8 mouse cellular contexts compared by ENCODE assay signal in genomic region chr3:95870976-95871375, GRCm38 (mm10). TPM values are rescaled to one million over a fixed set of nuclear protein-coding genes. Genes with fewer than 3 reads are reported as not detected.
A peak's percentile ranks its signal among the peaks of the same experiment; 100 is the strongest.
DNase-seq lines count a peak whose midpoint lies in the region; ATAC-seq and TF ChIP-seq lines count a peak whose summit lies in the region.

No protein-coding gene starts in this region.

- no peak for TF ChIP-seq POLR2A in olfactory bulb, adult 2 months (IDR thresholded peaks at IDR 0.05; ENCODE audit: insufficient read depth, low read depth, low read length)

- peak overlapping the region; percentile 60 for H3K4me2 ChIP-seq in lung, embryonic 15.5 days
- peak overlapping the region; percentile 70 for H3K4me2 ChIP-seq in limb, embryonic 12.5 days

- no peaks in the 10 kb centered on the region for H3K9me3 ChIP-seq in lung, embryonic 15.5 days
- no peaks in the 10 kb centered on the region for H3K9me3 ChIP-seq in limb, embryonic 12.5 days

- peaks cover 19% of the 10 kb centered on the region for H3K36me3 ChIP-seq in lung, embryonic 15.5 days
- H3K36me3 ChIP-seq in limb, embryonic 12.5 days = peaks cover 36% of the 10 kb centered on the region

- 5% methylated on average over 15 of the region's 15 CpGs for WGBS in lung, embryonic 15.5 days
- WGBS in limb, embryonic 12.5 days = 5% methylated on average over 15 of the region's 15 CpGs
- 5% methylated on average over 15 of the region's 15 CpGs for WGBS in olfactory bulb, adult 2 months

- no peak for TF ChIP-seq CTCF in olfactory bulb, adult 2 months (IDR thresholded peaks at IDR 0.05; ENCODE audit: insufficient read depth, low read depth, low read length)

- no peak for DNase-seq in lung, postnatal 4 days
- DNase-seq in adrenal gland, adult 18-20 months (ENCODE audit: low spot score in 2 of 2) = no peak
- DNase-seq in right cerebral cortex, postnatal 25 days = no peak
- no peak for DNase-seq in frontal cortex, postnatal 14 days (ENCODE audit: low spot score in 2 of 2)

- H3K9ac ChIP-seq in lung, embryonic 15.5 days = peak overlapping the region; percentile 67
- peak overlapping the region; percentile 80 for H3K9ac ChIP-seq in limb, embryonic 12.5 days (replicated peaks)

- H3K4me1 ChIP-seq in lung, embryonic 15.5 days = peaks cover 8% of the 10 kb centered on the region
- H3K4me1 ChIP-seq in limb, embryonic 12.5 days (replicated peaks) = peaks cover 17% of the 10 kb centered on the region
- H3K4me1 ChIP-seq in olfactory bulb, adult 2 months (ENCODE audit: control insufficient read depth, insufficient read depth, low read length) = peaks cover 5% of the 10 kb centered on the region

- peak; percentile 40; the same call in 1 of the 2 replicates for ATAC-seq in lung, embryonic 15.5 days (ENCODE audit: borderline replicate concordance, extremely low read depth, low FRiP score, low TSS enrichment)
- peak; percentile 28; the same call in 1 of the 2 replicates for ATAC-seq in erythroblast, adult 5-6 weeks (replicated peaks; ENCODE audit: low FRiP score, poor library complexity, severe bottlenecking)
- ATAC-seq in limb, embryonic 12.5 days (ENCODE audit: insufficient number of reproducible peaks, insufficient read depth, low FRiP score, low TSS enrichment, low read depth) = peak; percentile 53

- H3K4me3 ChIP-seq in lung, embryonic 15.5 days = peak overlapping the region; percentile 56
- peak overlapping the region; percentile 69 for H3K4me3 ChIP-seq in limb, embryonic 12.5 days (replicated peaks)
- H3K4me3 ChIP-seq in olfactory bulb, adult 2 months (ENCODE audit: insufficient read depth, low read depth, low read length) = peak overlapping the region; percentile 71

- H3K27ac ChIP-seq in lung, embryonic 15.5 days = peak overlapping the region; percentile 85
- peak overlapping the region; percentile 85 for H3K27ac ChIP-seq in limb, embryonic 12.5 days
- H3K27ac ChIP-seq in olfactory bulb, adult 2 months (ENCODE audit: insufficient read depth, low read depth, low read length) = 0 out of 2 replicates have a peak overlapping the region, but pooled peaks have one; percentile 7

- no peaks in the 10 kb centered on the region for H3K27me3 ChIP-seq in lung, embryonic 15.5 days
- no peaks in the 10 kb centered on the region for H3K27me3 ChIP-seq in limb, embryonic 12.5 days

RNA-seq across cellular contexts. Expression of gene Mrps21, which starts 0.3 kb away (rescaled TPM):
- polyA plus RNA-seq in lung, embryonic 15.5 days (2015; fragmentation: Nextera tagmentation; extraction: Ambion mirVana) = 305 and 336 TPM in 2 replicates
- 35.5 and 95.7 TPM in 2 replicates for total RNA-seq in erythroblast, adult 5-6 weeks (2015; ENCODE audit: low replicate concordance)
- 87.3 and 106 TPM in 2 replicates for total RNA-seq in erythroblast, adult 5-6 weeks (2017; ENCODE audit: low replicate concordance)
- 344 and 355 TPM in 2 replicates for polyA plus RNA-seq in limb, embryonic 12.5 days (2016; fragmentation: Nextera tagmentation; extraction: Ambion mirVana)
- polyA plus RNA-seq in olfactory bulb, adult 2 months (2012; ENCODE audit: insufficient read depth, insufficient read length, low replicate concordance, missing spikeins) = not detected in 2 replicates
- total RNA-seq in adrenal gland, adult 18-20 months (2021) = 100 to 1,000 TPM; 252 to 270 TPM

RNA-seq across cellular contexts. Expression of gene Ciart, which starts 11.1 kb away (rescaled TPM):
- 4.9 and 5.2 TPM in 2 replicates for polyA plus RNA-seq in lung, embryonic 15.5 days (2015; fragmentation: Nextera tagmentation; extraction: Ambion mirVana)
- not detected in 2 replicates for total RNA-seq in erythroblast, adult 5-6 weeks (2015; ENCODE audit: low replicate concordance)
- not detected in 2 replicates for total RNA-seq in erythroblast, adult 5-6 weeks (2017; ENCODE audit: low replicate concordance)
- 8.5 and 10.2 TPM in 2 replicates for polyA plus RNA-seq in limb, embryonic 12.5 days (2016; fragmentation: Nextera tagmentation; extraction: Ambion mirVana)
- not detected in 2 replicates for polyA plus RNA-seq in olfactory bulb, adult 2 months (2012; ENCODE audit: insufficient read depth, insufficient read length, low replicate concordance, missing spikeins)
- 1 to 10 TPM; 2.1 to 3.2 TPM for total RNA-seq in adrenal gland, adult 18-20 months (2021)

RNA-seq across cellular contexts. Expression of gene Prpf3, which starts 15.3 kb away (rescaled TPM):
- polyA plus RNA-seq in lung, embryonic 15.5 days (2015; fragmentation: Nextera tagmentation; extraction: Ambion mirVana) = 49.3 and 51.0 TPM in 2 replicates
- total RNA-seq in erythroblast, adult 5-6 weeks (2015; ENCODE audit: low replicate concordance) = 6.0 and 12.5 TPM in 2 replicates
- 14.6 and 21.2 TPM in 2 replicates for total RNA-seq in erythroblast, adult 5-6 weeks (2017; ENCODE audit: low replicate concordance)
- 74.9 and 75.7 TPM in 2 replicates for polyA plus RNA-seq in limb, embryonic 12.5 days (2016; fragmentation: Nextera tagmentation; extraction: Ambion mirVana)
- 314 TPM in 1 of 2 replicates, not detected in the other for polyA plus RNA-seq in olfactory bulb, adult 2 months (2012; ENCODE audit: insufficient read depth, insufficient read length, low replicate concordance, missing spikeins)
- 10 to 100 TPM; 26.7 to 32.8 TPM for total RNA-seq in adrenal gland, adult 18-20 months (2021)

RNA-seq across cellular contexts. Expression of gene BC028528, which starts 20.8 kb away (rescaled TPM):
- polyA plus RNA-seq in lung, embryonic 15.5 days (2015; fragmentation: Nextera tagmentation; extraction: Ambion mirVana) = 69.8 and 76.9 TPM in 2 replicates
- 19.0 and 37.9 TPM in 2 replicates for total RNA-seq in erythroblast, adult 5-6 weeks (2015; ENCODE audit: low replicate concordance)
- 7.0 and 15.9 TPM in 2 replicates for total RNA-seq in erythroblast, adult 5-6 weeks (2017; ENCODE audit: low replicate concordance)
- 11.1 and 11.6 TPM in 2 replicates for polyA plus RNA-seq in limb, embryonic 12.5 days (2016; fragmentation: Nextera tagmentation; extraction: Ambion mirVana)
- not detected in 2 replicates for polyA plus RNA-seq in olfactory bulb, adult 2 months (2012; ENCODE audit: insufficient read depth, insufficient read length, low replicate concordance, missing spikeins)
- 10 to 100 TPM; 12.0 to 20.3 TPM for total RNA-seq in adrenal gland, adult 18-20 months (2021)

RNA-seq across cellular contexts. Expression of gene Aph1a, which starts 22.8 kb away (rescaled TPM):
- 37.9 and 47.4 TPM in 2 replicates for polyA plus RNA-seq in lung, embryonic 15.5 days (2015; fragmentation: Nextera tagmentation; extraction: Ambion mirVana)
- total RNA-seq in erythroblast, adult 5-6 weeks (2015; ENCODE audit: low replicate concordance) = 8.8 and 13.1 TPM in 2 replicates
- 6.1 and 9.8 TPM in 2 replicates for total RNA-seq in erythroblast, adult 5-6 weeks (2017; ENCODE audit: low replicate concordance)
- polyA plus RNA-seq in limb, embryonic 12.5 days (2016; fragmentation: Nextera tagmentation; extraction: Ambion mirVana) = 29.0 and 31.5 TPM in 2 replicates
- polyA plus RNA-seq in olfactory bulb, adult 2 months (2012; ENCODE audit: insufficient read depth, insufficient read length, low replicate concordance, missing spikeins) = not detected in 2 replicates
- 100 to 1,000 TPM; 103 to 120 TPM for total RNA-seq in adrenal gland, adult 18-20 months (2021)

Comparison
In these comparisons a context has a peak if more than half of its experiments do, and no peak if none do; other contexts are left out.
1. H3K27ac ChIP-seq: peak in every context shown above with its lines; median percentile 85 in lung, embryonic 15.5 days; 85 in limb, embryonic 12.5 days; 7 in olfactory bulb, adult 2 months.